Mouse (Mus musculus): ENCODE data around the gene Otulin.

DNA sequence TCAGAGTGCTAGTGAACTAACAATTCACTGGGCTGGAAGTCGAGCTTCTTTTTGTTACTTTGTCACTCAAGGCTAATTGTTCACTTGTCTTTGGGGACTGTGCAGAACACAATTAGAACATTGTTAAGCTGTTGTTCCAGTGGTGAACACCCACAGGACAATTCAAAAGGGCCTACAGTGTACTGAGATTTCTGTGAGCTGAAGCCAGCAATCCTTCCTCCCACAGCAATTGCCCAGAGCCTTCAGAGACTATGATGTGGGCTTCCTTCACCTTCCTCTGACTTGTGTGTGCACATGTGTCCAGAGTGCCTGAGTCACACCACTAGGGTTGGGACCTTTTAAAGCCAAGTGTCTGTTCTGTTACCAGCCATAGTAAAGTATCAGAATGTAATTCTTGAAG lies 113.6 kb downstream of the Otulin start:
- TF ChIP-seq POLR2A (IDR thresholded peaks at IDR 0.05; ENCODE audit: borderline replicate concordance, insufficient read depth, low read length) (no peak), CTCF (IDR thresholded peaks at IDR 0.05; ENCODE audit: borderline replicate concordance, insufficient read depth, low read depth, low read length) (no peak)

Data from cerebellum, adult 2 months (tissue).